Mouse (Mus musculus): ENCODE results near the gene Spesp1.

GRCm38 (mm10) chr9:62255896-62256576, 26.0 kb downstream of the Spesp1 start:
- TF ChIP-seq POLR2A (IDR thresholded peaks at IDR 0.05; ENCODE audit: low read depth, low read length) (no peak), CTCF (IDR thresholded peaks at IDR 0.05; ENCODE audit: extremely low read depth, insufficient read length, insufficient replicate concordance, low read depth, low read length) (no peak)
